Mouse (Mus musculus) E14TG2a.4 (cell line): Measurements from ENCODE around the gene Cdk6.

Experiments
- CTCF ChIP-seq: conservative IDR thresholded peaks from 2 replicates; pipeline ENCODE4 v1.5.1; 2014; ENCODE audit warnings: low read length
- NANOG ChIP-seq: IDR thresholded peaks from 2 replicates; pipeline ENCODE4 v1.6.1; 2014; ENCODE audit warnings: borderline replicate concordance, low read length, mixed read lengths

- TF ChIP-seq CTCF (no peak), NANOG (no peak)
Observed at GRCm38 (mm10) chr5:3373170-3373569, 31.9 kb downstream of the Cdk6 start.
